Mouse (Mus musculus) embryonic fibroblast, embryonic 13.5 days (primary cell): ENCODE data around the gene Nectin4.

Experiments
- CTCF ChIP-seq: IDR thresholded peaks from 2 replicates; pipeline ENCODE4 v1.5.1; 2011; ENCODE audit warnings: mild to moderate bottlenecking, control low read depth, low read length, moderate library complexity, borderline replicate concordance; ENCODE audit not compliant: insufficient read depth
- POLR2A ChIP-seq: IDR thresholded peaks from 2 replicates; pipeline ENCODE4 v1.6.1; 2011; ENCODE audit warnings: low read depth, mild to moderate bottlenecking, control low read depth, low read length, moderate library complexity

GRCm38 (mm10) chr1:171322012-171322411, 47.9 kb upstream of the Nectin4 start:
- TF ChIP-seq POLR2A (no peak), CTCF (no peak)
